Mouse (Mus musculus) urinary bladder, postnatal 4 days (tissue): ENCODE data around the gene Timm13.
A peak's percentile ranks its signal among the peaks of the same experiment; 100 is the strongest.

Experiments used
- DNase-seq, 2 experiments: peaks; one replicate each; pipeline ENCODE4 v3.0.0; 2021 to 2022; ENCODE audit warnings: low spot score in 2 of 2

Timm13 gene

GRCm38 (mm10) chr10:80904004-80904693, 3.4 kb upstream of the Timm13 start:
- DNase-seq, result no peak

GRCm38 (mm10) chr10:80903282-80903681, 2.5 kb upstream of the Timm13 start:
- no peak for DNase-seq

- DNase-seq, result no peak
Observed at GRCm38 (mm10) chr10:80902273-80902940, 1.6 kb upstream of the Timm13 start.

GRCm38 (mm10) chr10:80901409-80902272, 872 bp upstream of the Timm13 start:
- DNase-seq, result no peak

- no peak for DNase-seq
Observed at GRCm38 (mm10) chr10:80899591-80900317, 1.0 kb downstream of the Timm13 start.

- no peak for DNase-seq
Observed at GRCm38 (mm10) chr10:80899074-80899473, 1.7 kb downstream of the Timm13 start.

GRCm38 (mm10) chr10:80897861-80898510, 2.8 kb downstream of the Timm13 start:
- no peak for DNase-seq

GRCm38 (mm10) chr10:80896581-80897485, 3.9 kb downstream of the Timm13 start:
- DNase-seq, result no peak

- no peak for DNase-seq
Observed at GRCm38 (mm10) chr10:80895697-80896096, 5.1 kb downstream of the Timm13 start.

GRCm38 (mm10) chr10:80895100-80895499, 5.7 kb downstream of the Timm13 start:
- no peak for DNase-seq

- peak in 1 of 2 experiments; percentile 58 for DNase-seq
Observed at GRCm38 (mm10) chr10:80887181-80887580, 13.6 kb downstream of the Timm13 start.

- peak; percentile 51 to 81 for DNase-seq
Observed at GRCm38 (mm10) chr10:80881301-80881700, 19.5 kb downstream of the Timm13 start.

GRCm38 (mm10) chr10:80880901-80881300, 19.9 kb downstream of the Timm13 start:
- DNase-seq, result no peak

GRCm38 (mm10) chr10:80880131-80880641, 20.6 kb downstream of the Timm13 start:
- no peak for DNase-seq

- no peak for DNase-seq
Observed at GRCm38 (mm10) chr10:80876594-80876993, 24.2 kb downstream of the Timm13 start.

- no peak for DNase-seq
Observed at GRCm38 (mm10) chr10:80876028-80876427, 24.7 kb downstream of the Timm13 start.

- no peak for DNase-seq
Observed at GRCm38 (mm10) chr10:80874035-80874434, 26.7 kb downstream of the Timm13 start.

- no peak for DNase-seq
Observed at GRCm38 (mm10) chr10:80871581-80871980, 29.2 kb downstream of the Timm13 start, which contains the start of gene Tmprss9. Tmprss9 (plus strand) TSS chr10:80871848.

GRCm38 (mm10) chr10:80870993-80871392, 29.8 kb downstream of the Timm13 start:
- no peak for DNase-seq

- no peak for DNase-seq
Observed at GRCm38 (mm10) chr10:80864446-80864845, 36.3 kb downstream of the Timm13 start.
